Mouse (Mus musculus) c-Kit-negative CD71-positive TER-119-positive erythroid progenitor cells, embryonic 14.5 days (primary cell): Measurements from ENCODE around the gene Wdr83os.
"Not testable (repeated sequence)": the region's sequence is repeated elsewhere in the genome, so short reads cannot be mapped to it uniquely, and the experiment has no call there.

Experiments used
- DNase-seq: peaks from one replicate; pipeline ENCODE4 v3.0.0-alpha.2; 2013; ENCODE audit warnings: low read depth, low spot score

The Wdr83os gene

GRCm38 (mm10) chr8:85072364-85072929 lies 8.1 kb upstream of the Wdr83os start:
- DNase-seq: no peak

GRCm38 (mm10) chr8:85073041-85073612 lies 7.4 kb upstream of the Wdr83os start:
- DNase-seq: no peak

- no peak for DNase-seq
These were observed 6.4 kb upstream of the Wdr83os start for GRCm38 (mm10) chr8:85074167-85074566.

- DNase-seq: no peak
These were observed 5.9 kb upstream of the Wdr83os start for GRCm38 (mm10) chr8:85074617-85075016.

DNA sequence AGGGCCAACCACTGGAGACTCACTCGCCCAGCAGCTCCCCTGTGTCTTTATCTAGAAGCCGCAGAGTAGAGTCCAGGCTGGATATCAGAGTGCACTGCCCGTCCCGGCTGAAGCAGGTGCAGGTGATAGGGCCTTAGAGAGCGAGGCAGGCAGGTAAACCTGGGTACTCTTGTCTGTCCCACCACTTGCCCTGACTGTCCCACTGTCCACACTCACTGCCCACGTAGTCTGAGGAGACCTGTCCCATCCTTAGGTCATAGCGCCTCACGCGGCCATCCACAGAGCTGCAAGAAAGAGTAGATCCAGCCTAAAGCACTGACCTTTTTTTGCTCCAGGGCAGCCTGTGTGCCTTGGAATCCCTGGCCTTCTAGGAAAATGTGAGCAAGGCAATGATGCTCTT lies 4.5 kb upstream of the Wdr83os start:
- DNase-seq: peak; percentile 48

DNA sequence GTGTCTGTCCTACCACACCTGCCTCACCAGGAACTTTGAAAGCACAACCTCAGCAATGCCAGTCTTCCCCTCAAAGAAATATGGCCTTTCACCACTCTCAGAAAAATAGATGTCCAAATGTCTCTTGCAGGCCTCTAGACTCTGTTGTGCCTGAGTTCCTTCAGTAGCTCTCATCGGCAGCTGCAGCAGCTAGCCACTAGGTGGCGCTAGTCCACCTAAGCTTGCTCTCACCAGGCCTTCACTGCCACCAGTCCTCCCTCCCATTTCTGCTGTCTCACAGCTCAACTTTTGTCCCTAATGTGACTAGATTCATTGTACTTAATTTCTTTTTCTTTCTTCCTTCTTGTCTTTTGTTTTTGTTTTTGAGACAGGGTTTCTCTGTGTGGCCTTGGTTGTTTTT lies 3.5 kb upstream of the Wdr83os start:
- DNase-seq: peak; percentile 75

- DNase-seq: no peak
These were observed 367 bp upstream of the Wdr83os start for GRCm38 (mm10) chr8:85080214-85080531.

DNA sequence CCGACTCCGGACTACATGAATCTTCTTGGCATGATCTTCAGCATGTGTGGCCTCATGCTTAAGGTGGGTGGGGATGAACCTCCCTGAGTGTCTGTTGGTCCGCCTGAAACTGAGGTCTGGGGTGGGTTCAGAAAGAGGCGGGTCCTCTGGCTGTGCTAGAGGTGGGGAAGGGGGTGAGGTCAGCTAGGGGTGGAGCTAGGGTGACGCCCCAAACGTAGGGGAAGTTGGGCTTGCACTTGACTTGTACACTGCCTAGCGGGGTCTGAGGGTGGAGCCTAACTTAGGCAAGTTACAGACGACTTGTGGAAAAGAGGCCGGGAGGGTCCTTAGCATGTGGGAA lies 646 bp downstream of the Wdr83os start, which contains the start of gene Wdr83:
Gene Wdr83 (minus strand): TSS at position 91 of the 340 bp plus-strand sequence.
- no peak for DNase-seq

DNA sequence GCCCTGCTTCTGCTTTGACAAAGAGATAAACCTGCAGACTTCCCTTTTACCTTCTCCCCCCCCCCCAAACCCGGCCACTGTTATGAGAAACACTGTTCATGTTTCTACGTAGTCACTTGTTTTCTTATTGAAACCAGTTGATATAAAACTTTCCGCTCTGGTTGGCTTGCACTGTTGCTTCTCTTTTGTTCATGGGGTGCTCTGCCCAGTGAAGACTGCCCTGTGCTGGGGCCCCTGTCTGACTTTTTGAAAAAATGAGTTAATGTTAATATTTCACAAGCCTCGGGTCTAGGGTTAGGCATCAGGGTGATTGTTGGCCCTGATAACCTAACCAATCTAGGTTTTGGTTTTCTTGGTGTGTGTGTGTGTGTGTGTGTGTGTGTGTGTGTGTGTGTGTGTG lies 1.6 kb downstream of the Wdr83os start:
- DNase-seq: not testable (repeated sequence)

- peak; percentile 65 for DNase-seq
These were observed 2.7 kb downstream of the Wdr83os start, which contains the start of gene Man2b1 for GRCm38 (mm10) chr8:85083108-85083813. TSS of gene Man2b1 (plus strand) at chr8:85083270.

- no peak for DNase-seq
These were observed 4.1 kb downstream of the Wdr83os start for GRCm38 (mm10) chr8:85084633-85085032.

- DNase-seq: no peak
These were observed 5.7 kb downstream of the Wdr83os start for GRCm38 (mm10) chr8:85086238-85086637.

DNA sequence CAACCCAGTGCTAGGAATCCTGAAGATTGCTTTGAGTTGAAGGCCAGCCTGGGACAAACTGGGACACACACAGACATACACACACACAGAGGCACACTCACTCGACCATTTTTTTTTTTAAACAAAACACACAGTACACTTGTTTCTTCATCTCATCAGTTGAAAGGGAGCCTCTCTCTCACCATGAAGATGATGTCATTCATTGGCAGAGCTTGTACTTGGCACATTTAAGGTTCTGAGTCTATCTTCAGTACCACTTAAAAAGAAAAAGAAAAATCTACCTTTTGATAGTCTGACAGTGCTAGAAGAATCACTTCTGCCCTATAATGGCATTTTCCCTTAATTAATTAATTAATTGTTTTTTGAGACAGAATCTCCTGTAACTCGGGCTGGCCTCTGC lies 8.2 kb downstream of the Wdr83os start:
- DNase-seq: no peak

GRCm38 (mm10) chr8:85090856-85091255 lies 10.3 kb downstream of the Wdr83os start:
- no peak for DNase-seq

DNA sequence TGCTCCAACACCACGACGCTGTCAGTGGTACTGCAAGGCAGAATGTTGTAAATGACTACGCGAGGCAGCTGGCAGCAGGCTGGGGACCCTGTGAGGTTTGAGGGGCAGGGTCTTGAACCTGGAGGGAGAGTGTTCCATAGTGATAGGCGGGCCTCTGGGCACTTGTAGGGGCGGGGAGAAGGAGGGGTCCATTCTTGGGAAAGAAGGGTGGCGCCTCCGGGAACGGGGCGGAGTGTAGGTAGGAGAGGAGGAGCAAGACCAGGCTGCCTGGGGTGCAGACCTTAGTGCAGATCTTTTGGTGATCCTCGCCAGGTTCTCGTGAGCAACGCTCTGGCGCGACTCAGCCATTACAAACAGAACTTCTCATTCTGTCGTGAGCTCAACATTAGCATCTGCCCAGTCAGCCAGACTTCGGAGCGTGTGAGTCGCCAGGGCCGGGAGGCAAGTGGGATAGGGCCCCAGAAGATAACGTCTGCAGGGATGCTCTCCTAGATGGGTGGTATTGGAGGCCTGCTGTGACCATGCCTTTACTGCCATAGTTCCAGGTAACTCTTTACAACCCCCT lies 11.1 kb downstream of the Wdr83os start:
- DNase-seq: no peak

DNA sequence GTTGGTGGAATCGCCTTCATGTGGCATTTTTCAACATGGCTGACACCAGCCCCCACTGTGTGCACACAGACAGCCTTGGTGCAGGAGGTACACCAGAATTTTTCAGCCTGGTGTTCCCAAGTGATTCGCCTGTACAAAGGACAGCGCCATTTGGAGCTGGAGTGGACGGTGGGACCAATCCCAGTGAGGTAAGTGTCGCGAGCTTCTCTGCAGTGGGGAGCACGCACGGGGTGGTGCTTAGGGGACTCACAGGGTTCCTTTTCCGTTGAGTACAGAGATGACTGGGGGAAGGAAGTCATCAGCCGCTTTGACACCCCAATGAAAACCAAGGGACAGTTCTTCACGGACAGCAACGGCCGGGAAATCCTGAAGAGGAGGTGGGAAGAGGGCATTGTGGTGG lies 14.5 kb downstream of the Wdr83os start:
- no peak for DNase-seq

DNA sequence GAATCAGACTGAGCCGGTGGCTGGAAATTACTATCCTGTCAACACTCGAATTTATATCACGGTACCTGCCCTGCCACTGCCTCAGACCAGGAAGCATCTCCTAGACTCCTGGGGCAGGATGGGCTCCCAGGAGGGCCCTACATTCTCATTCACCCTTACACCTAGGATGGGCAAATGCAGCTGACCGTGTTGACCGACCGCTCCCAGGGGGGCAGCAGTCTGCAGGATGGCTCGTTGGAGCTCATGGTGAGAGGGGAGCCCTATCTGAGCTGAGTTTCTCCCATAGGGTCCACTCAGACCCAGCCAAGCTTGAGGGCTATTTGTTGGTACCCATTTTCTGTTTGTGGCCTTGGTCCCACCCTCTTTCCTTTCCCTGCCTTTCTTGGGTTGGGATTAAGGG lies 15.0 kb downstream of the Wdr83os start:
- DNase-seq: no peak

GRCm38 (mm10) chr8:85096196-85096595 lies 15.7 kb downstream of the Wdr83os start:
- DNase-seq: no peak

- no peak for DNase-seq
These were observed 16.3 kb downstream of the Wdr83os start for GRCm38 (mm10) chr8:85096850-85097249.

GRCm38 (mm10) chr8:85100076-85100665 lies 19.6 kb downstream of the Wdr83os start:
- no peak for DNase-seq

DNA sequence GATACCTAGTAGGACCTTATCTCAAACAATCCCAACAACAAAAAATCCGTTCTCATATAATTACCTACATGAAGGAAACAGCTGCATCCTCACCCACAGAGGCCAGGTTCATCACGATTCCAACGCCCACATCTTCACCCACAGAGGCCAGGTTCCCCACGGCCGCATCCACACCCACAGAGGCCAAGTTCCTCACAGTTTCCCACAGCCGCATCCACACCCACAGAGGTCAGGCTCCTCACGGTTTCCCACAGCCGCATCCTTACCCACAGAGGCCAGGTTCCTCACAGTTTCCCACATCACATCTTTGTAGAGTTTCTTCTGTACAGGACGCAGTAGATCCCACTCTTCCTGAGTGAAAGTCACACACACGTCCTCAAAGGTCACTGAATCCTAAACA lies 32.7 kb downstream of the Wdr83os start:
- DNase-seq: no peak

GRCm38 (mm10) chr8:85115501-85115900 lies 35.0 kb downstream of the Wdr83os start:
- no peak for DNase-seq

- DNase-seq: no peak
These were observed 36.4 kb downstream of the Wdr83os start for GRCm38 (mm10) chr8:85116984-85117383.
